Mouse (Mus musculus) kidney, adult 2 months (tissue): ENCODE data around the gene S1pr1. TPM values are rescaled to one million over a fixed set of nuclear protein-coding genes. Genes with fewer than 3 reads are reported as not detected.
A peak's percentile ranks its signal among the peaks of the same experiment; 100 is the strongest.

Experiments
- DNase-seq: peaks from one replicate; pipeline ENCODE4 v3.0.0; 2021
- H3K27ac ChIP-seq: fragments of 200-500 bp; 2 replicates; pipeline ENCODE4 v1.5.1; 2012; ENCODE audit warnings: low read depth, low read length, control low read depth, inconsistent platforms; ENCODE audit not compliant: insufficient read depth
- H3K27me3 ChIP-seq: fragments of 200-500 bp; replicated peaks from 2 replicates; pipeline ENCODE4 v1.6.1; 2012; ENCODE audit warnings: mild to moderate bottlenecking, moderate library complexity, low read length, inconsistent platforms; ENCODE audit not compliant: control insufficient read depth, insufficient read depth
- H3K36me3 ChIP-seq: fragments of 200-500 bp; 2 replicates; pipeline ENCODE4 v1.6.1; 2012; ENCODE audit warnings: mild to moderate bottlenecking, moderate library complexity, low read length, inconsistent platforms; ENCODE audit not compliant: control insufficient read depth, insufficient read depth
- H3K4me1 ChIP-seq: fragments of 200-500 bp; 2 replicates; pipeline ENCODE4 v1.6.1; 2011; ENCODE audit warnings: low read length; ENCODE audit not compliant: control insufficient read depth, insufficient read depth
- H3K4me3 ChIP-seq: fragments of 200-500 bp; 2 replicates; pipeline ENCODE4 v1.5.1; 2011; ENCODE audit warnings: mild to moderate bottlenecking, low read depth, low read length, control low read depth; ENCODE audit not compliant: insufficient read depth
- CTCF ChIP-seq: fragments of 200-500 bp; conservative IDR thresholded peaks from 2 replicates; pipeline ENCODE4 v1.5.1; 2011; ENCODE audit warnings: low read depth, mild to moderate bottlenecking, control low read depth, low read length, moderate library complexity, mixed read lengths; ENCODE audit not compliant: insufficient read depth, insufficient read length
- POLR2A ChIP-seq: fragments of 200-500 bp; IDR thresholded peaks from one replicate; pipeline ENCODE4 v1.6.1; 2011; ENCODE audit warnings: low read depth, low read length, control low read depth
- whole genome bisulfite sequencing: fragments of 180-500 bp; shearing (Covaris S2); methylation state at CpG from one replicate; pipeline ENCODE4 v1.1.7; 2018; 5-methylcytosine and 5-hydroxymethylcytosine counted together
- polyA plus RNA-seq: library from polyadenylated mRNA; depleted of rRNA; stranded (reverse); fragments of >200 nt; gene quantifications from 2 replicates; pipeline ENCODE4 v1.2.3, GENCODE M21; 2012

Gene S1pr1
- polyA plus RNA-seq, 1 experiment, result 24.0 TPM

DNA sequence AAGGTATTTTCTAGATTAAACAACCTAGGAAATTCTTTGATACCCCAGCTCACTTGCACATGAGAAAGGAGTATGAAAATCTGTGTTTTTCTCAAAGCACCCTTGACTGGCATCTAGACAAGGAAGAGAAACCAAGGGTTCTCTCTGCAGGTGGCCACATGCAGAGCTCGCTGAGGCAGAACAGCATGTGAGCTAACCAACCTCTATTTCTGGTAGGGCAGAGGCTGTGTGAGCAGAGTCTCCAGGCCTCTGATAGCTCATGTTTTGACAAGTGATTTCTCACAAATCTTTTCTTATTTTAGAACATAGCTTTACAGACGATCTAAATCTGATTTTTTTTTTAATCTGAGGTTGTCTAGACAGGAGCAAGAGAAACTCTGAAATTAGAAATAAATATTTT is 12.8 kb downstream of the S1pr1 start:
- TF ChIP-seq POLR2A (no peak), CTCF (no peak)
- Histone ChIP-seq H3K27me3 (no peaks in the 10 kb centered on the region), H3K27ac (no peak overlapping the region), H3K4me3 (no peak overlapping the region), H3K4me1 (no peaks in the 10 kb centered on the region), H3K36me3 (no peaks in the 10 kb centered on the region; the same call in 1 of the 2 replicates)
- 47% methylated on average over 2 of the region's 2 CpGs for WGBS
- DNase-seq, result peak; percentile 22

DNA sequence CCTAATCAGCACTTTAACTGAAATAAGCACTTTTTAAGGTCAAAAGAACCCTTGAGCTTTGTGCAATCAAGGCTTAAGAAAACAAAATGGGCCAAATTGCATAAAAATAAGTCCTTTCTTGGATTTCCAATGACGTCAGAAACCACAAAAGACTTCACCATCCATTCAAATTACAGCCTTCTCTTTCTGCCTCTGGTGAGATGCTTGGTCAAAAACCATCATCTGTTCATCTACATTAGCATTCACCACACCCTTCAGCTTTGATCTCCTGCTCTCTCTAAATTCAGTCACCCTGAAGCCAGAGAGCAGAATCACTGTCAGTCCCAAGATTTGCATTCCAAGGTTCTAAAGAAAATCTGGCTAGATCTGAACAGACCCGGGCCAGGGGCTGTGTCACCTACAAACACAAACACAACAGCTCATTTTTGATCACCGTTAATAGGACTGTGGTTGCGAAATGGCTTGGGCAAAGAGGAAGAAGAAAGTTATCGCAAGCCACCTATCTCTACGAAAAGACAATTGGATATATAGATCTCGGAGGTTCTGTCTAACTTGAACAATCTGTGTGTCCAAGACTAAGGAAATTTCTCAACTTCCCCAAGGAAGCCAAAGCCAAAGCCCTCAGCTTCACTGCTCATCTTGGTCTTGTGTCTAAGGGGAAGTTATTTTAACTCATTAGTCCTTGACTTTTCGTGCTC is 19.5 kb downstream of the S1pr1 start:
- 83% methylated on average over 8 of the region's 8 CpGs for WGBS
- Histone ChIP-seq H3K27ac (no peak overlapping the region), H3K4me3 (no peak overlapping the region), H3K27me3 (no peaks in the 10 kb centered on the region), H3K4me1 (no peaks in the 10 kb centered on the region), H3K36me3 (no peaks in the 10 kb centered on the region)
- TF ChIP-seq CTCF (no peak), POLR2A (no peak)
- no peak for DNase-seq

- H3K36me3 ChIP-seq, result no peaks in the 10 kb centered on the region
- no peaks in the 10 kb centered on the region for H3K4me1 ChIP-seq
- no peak overlapping the region for H3K27ac ChIP-seq
- WGBS, result 77% methylated on average over 5 of the region's 5 CpGs
- TF ChIP-seq POLR2A, result no peak
- TF ChIP-seq CTCF, result no peak
- H3K27me3 ChIP-seq, result no peaks in the 10 kb centered on the region
- DNase-seq, result no peak
- no peak overlapping the region for H3K4me3 ChIP-seq
Observed at GRCm38 (mm10) chr3:115694168-115694567, 20.7 kb downstream of the S1pr1 start.

GRCm38 (mm10) chr3:115693390-115693789 is 21.5 kb downstream of the S1pr1 start:
- no peak for DNase-seq
- Histone ChIP-seq H3K27ac (no peak overlapping the region), H3K27me3 (no peaks in the 10 kb centered on the region), H3K36me3 (no peaks in the 10 kb centered on the region), H3K4me3 (no peak overlapping the region), H3K4me1 (no peaks in the 10 kb centered on the region)
- 71% methylated on average over 12 of the region's 12 CpGs for WGBS
- no peak for TF ChIP-seq CTCF
- TF ChIP-seq POLR2A, result no peak

- H3K4me3 ChIP-seq, result no peak overlapping the region
- no peaks in the 10 kb centered on the region for H3K27me3 ChIP-seq
- 60% methylated on average over 4 of the region's 4 CpGs for WGBS
- no peaks in the 10 kb centered on the region for H3K4me1 ChIP-seq
- no peak for DNase-seq
- no peak overlapping the region for H3K27ac ChIP-seq
- H3K36me3 ChIP-seq, result no peaks in the 10 kb centered on the region
- TF ChIP-seq CTCF (no peak), POLR2A (no peak)
Observed at GRCm38 (mm10) chr3:115692857-115693256, 22.0 kb downstream of the S1pr1 start.

- DNase-seq, result no peak
- no peak overlapping the region for H3K27ac ChIP-seq
- 90% methylated on average over 5 of the region's 5 CpGs for WGBS
Observed at GRCm38 (mm10) chr3:115692384-115692783, 22.5 kb downstream of the S1pr1 start.

DNA sequence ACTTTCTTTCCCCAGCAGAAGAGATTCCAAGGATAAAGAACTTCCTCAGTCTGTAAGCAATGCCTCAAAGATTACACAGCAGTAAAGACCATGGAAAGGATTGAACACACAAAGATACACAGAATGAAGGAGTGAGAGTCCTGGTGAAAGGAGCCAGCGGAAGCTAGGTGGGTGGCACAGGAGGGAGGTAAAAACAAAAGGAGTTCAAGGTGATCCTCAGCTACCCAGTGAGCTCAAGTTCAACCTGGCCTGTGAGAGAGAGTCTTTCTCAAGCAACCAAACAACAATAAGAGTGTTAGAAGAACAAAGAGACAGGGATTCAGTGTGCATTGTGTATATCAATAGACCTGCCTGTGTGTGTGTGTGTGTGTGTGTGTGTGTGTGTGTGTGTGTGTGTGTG is 25.0 kb downstream of the S1pr1 start:
- Histone ChIP-seq H3K4me3 (no peak overlapping the region), H3K4me1 (no peaks in the 10 kb centered on the region), H3K36me3 (no peaks in the 10 kb centered on the region), H3K27ac (no peak overlapping the region), H3K27me3 (no peaks in the 10 kb centered on the region)
- no peak for DNase-seq
- no peak for TF ChIP-seq CTCF
- no peak for TF ChIP-seq POLR2A
- WGBS, result 79% methylated on average over 1 of the region's 1 CpGs

More at GRCm38 (mm10) chr3:115692384-115692783, 22.5 kb downstream of the S1pr1 start:
- Histone ChIP-seq H3K27me3 (no peaks in the 10 kb centered on the region), H3K4me3 (no peak overlapping the region), H3K4me1 (no peaks in the 10 kb centered on the region), H3K36me3 (no peaks in the 10 kb centered on the region)
- TF ChIP-seq CTCF (no peak), POLR2A (no peak)
